Mouse (Mus musculus) small intestine, adult 2 months (tissue): ENCODE measurements around the gene Atg9b.

Source experiments
- CTCF ChIP-seq: fragments of 200-500 bp; IDR thresholded peaks from 2 replicates; pipeline ENCODE4 v1.5.1; 2012; ENCODE audit warnings: low read depth, mild to moderate bottlenecking, control low read depth, inconsistent platforms, low read length, moderate library complexity, mixed read lengths; ENCODE audit not compliant: insufficient replicate concordance, insufficient read length; ENCODE audit errors: extremely low read depth
- POLR2A ChIP-seq: fragments of 200-500 bp; IDR thresholded peaks from 2 replicates; pipeline ENCODE4 v1.6.1; 2012; ENCODE audit warnings: low read depth, mild to moderate bottlenecking, control low read depth, inconsistent platforms, low read length, moderate library complexity

DNA sequence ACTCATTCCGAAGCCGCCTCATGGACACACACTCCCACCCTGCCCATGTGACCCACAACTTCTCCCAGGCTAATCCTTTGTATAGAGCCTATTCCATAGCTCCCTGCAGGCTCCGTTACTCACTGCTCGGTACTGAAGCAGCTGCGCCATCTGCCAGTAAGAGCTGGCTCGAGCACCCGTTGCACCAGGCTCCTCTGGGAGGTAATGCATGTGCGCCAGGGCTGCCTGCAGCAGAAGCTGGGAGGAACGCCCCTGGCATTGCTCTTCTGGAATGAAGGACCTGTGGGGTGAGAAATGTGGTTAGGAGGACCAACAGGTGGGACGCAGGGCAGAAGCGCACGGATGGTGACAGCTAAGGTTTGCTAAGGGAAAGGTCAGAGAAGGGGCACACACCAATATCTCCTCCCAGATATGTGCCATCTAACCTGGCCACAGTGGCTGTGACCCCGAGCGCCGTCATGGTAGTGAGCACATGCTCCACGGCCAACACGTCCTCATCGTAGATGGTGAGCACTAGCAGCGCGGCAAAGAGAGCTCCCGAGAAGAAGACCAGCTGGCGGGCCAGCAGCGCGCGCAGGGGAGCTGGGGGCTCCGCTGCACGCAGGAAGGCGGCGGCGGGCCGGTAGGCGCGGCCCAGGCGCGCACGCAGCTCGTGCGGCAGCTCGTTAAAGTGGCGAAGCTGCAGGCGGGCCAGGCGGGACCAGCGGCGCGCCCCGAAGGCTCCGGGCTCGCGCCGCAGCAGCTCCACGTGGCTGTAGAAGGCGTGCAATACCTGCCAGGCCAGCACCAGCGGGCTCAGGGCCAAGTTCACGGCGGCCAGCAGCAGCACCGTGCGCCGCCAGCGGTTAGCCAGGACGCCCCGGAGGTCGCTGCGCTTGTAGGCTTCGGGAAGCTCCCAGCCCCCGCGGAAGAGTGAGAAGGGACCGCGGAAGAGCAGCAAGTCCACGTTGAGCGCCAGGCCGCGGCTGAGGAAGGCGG, 4.4 kb downstream of the Atg9b start:
- TF ChIP-seq CTCF (no peak), POLR2A (no peak)
